Mouse (Mus musculus): ENCODE measurements at regions not wholly inside any gene's neighbourhood (a gene's known extent, or its start where the extent isn't known, plus 50 kb on each side); places are given as distances from the start of the nearest gene placed in this dataset.
A peak's percentile ranks its signal among the peaks of the same experiment; 100 is the strongest.

DNA sequence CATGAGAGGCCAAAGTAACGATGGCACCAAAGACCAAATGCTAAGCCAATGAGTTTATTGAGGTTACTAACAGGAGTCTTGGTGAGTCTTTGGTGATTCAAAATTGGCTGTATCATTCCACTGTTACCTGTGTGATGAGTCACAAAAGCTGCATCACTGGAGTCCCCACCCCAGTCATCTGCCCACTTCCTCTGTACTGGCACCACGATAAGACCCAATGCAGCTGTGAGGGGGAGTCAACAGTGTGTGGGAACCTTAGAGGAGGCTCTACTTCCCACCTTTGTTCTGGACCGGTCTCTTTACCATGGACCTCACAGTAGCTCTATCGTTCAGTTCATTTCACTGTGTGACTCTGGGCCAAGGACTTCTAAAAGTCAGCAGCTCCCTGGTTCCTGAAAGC, 657.2 kb downstream of the Tmem114 start:
- 82% methylated on average over 4 of the region's 4 CpGs for WGBS
- no peak for ATAC-seq (ENCODE audit: low FRiP score, low TSS enrichment)
- H3K4me2 ChIP-seq (replicated peaks; ENCODE audit: low read depth, low read length) = no peak overlapping the region

DNA sequence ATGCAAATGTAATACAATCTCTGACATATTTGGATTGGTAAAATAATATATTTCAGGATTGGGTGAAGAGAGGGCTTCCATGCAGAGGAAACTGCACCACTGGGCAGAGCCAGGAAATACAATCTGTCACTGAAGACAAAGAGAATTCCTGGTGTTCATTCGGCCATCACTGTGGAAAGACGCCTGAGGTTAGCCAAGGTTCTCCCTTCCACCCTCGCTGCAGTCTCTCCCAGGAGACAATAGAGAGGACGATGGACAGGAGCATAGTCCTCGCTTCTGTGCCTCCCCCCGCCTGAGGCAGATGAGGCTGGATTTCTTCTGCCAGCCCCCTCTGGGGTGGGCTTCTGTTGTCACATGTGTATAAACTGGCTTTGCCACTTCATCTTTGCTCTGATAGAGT, 660.6 kb downstream of the Tmem114 start:
- H3K27ac ChIP-seq (ENCODE audit: low read depth, low read length) = no peak overlapping the region
- H3K9me3 ChIP-seq (ENCODE audit: control insufficient read depth, low read length) = no peaks in the 10 kb centered on the region
- ATAC-seq (ENCODE audit: low FRiP score, low TSS enrichment) = peak; percentile 90
- no peak overlapping the region for H3K4me2 ChIP-seq (replicated peaks; ENCODE audit: low read depth, low read length)
- WGBS = 27% methylated on average over 6 of the region's 6 CpGs
- no peak overlapping the region for H3K4me3 ChIP-seq (ENCODE audit: low read length)
- H3K36me3 ChIP-seq (ENCODE audit: control insufficient read depth, insufficient read depth, low read length) = no peaks in the 10 kb centered on the region
- no peaks in the 10 kb centered on the region for H3K27me3 ChIP-seq (ENCODE audit: control insufficient read depth, insufficient read depth, low read length)
- no peaks in the 10 kb centered on the region; the same call in 1 of the 2 replicates for H3K4me1 ChIP-seq (ENCODE audit: control insufficient read depth, insufficient read depth, low read length)
- H3K9ac ChIP-seq (ENCODE audit: low read depth, low read length) = no peak overlapping the region

More for the DNA sequence above, 657.2 kb downstream of the Tmem114 start:
- H3K9ac ChIP-seq (ENCODE audit: low read depth, low read length) = no peak overlapping the region
- H3K9me3 ChIP-seq (ENCODE audit: control insufficient read depth, low read length) = no peaks in the 10 kb centered on the region
- no peaks in the 10 kb centered on the region for H3K36me3 ChIP-seq (ENCODE audit: control insufficient read depth, insufficient read depth, low read length)
- no peak overlapping the region for H3K4me3 ChIP-seq (ENCODE audit: low read length)
- no peaks in the 10 kb centered on the region; the same call in 1 of the 2 replicates for H3K4me1 ChIP-seq (ENCODE audit: control insufficient read depth, insufficient read depth, low read length)
- no peaks in the 10 kb centered on the region for H3K27me3 ChIP-seq (ENCODE audit: control insufficient read depth, insufficient read depth, low read length)
- no peak overlapping the region for H3K27ac ChIP-seq (ENCODE audit: low read depth, low read length)

DNA sequence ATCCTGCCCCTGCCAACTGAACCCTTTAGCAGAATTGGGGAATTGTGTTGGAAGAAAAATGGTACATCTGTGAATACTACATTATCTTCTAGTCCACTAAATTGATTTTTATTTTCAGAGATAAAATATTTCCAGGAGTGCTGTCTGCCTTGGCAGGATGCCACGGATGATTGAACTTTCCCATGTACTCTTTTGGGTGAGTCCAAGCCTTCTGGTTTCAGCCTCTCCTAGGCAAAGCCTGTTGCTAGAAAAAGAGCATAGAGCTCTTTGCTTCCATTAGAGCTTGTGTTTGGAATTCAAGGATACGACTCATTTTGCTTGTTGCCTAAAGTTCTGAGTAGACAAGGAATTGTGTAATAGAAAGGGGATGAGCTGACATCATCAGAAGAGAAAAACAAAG, 696.8 kb downstream of the Tmem114 start:
- Histone ChIP-seq H3K9me3 (ENCODE audit: control insufficient read depth, low read length) (no peaks in the 10 kb centered on the region), H3K4me3 (ENCODE audit: low read length) (no peak overlapping the region), H3K27me3 (ENCODE audit: control insufficient read depth, insufficient read depth, low read length) (no peaks in the 10 kb centered on the region), H3K4me2 (replicated peaks; ENCODE audit: low read depth, low read length) (no peak overlapping the region), H3K27ac (ENCODE audit: low read depth, low read length) (no peak overlapping the region), H3K4me1 (ENCODE audit: control insufficient read depth, insufficient read depth, low read length) (no peaks in the 10 kb centered on the region), H3K36me3 (ENCODE audit: control insufficient read depth, insufficient read depth, low read length) (no peaks in the 10 kb centered on the region), H3K9ac (ENCODE audit: low read depth, low read length) (no peak overlapping the region)
- 87% methylated on average over 2 of the region's 2 CpGs for WGBS
- ATAC-seq (ENCODE audit: low FRiP score, low TSS enrichment) = no peak

DNA sequence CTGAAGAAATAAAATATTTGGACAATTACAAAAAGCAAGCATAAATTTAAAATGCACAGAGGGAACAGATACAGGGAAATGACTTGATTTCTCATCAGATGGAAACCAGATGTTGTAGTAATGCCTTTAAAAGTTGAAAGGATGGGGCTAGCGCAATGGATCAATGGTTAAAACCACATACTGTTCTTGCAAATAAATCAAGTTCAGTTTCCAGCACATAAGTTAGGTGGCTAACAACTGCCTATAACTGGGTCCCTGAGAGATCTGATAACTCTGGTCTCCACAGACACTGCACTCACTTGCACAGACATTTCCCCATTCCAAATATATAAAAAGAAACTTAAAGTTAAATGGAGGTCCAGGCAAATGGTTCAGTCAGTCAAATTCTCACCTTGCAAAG, 699.7 kb downstream of the Tmem114 start:
- no peak overlapping the region for H3K9ac ChIP-seq (ENCODE audit: low read depth, low read length)
- H3K4me3 ChIP-seq (ENCODE audit: low read length) = no peak overlapping the region
- no peak overlapping the region for H3K4me2 ChIP-seq (replicated peaks; ENCODE audit: low read depth, low read length)
- H3K4me1 ChIP-seq (ENCODE audit: control insufficient read depth, insufficient read depth, low read length) = no peaks in the 10 kb centered on the region
- no peak for ATAC-seq (ENCODE audit: low FRiP score, low TSS enrichment)
- no peaks in the 10 kb centered on the region for H3K9me3 ChIP-seq (ENCODE audit: control insufficient read depth, low read length)
- WGBS = 39% methylated on average over 1 of the region's 1 CpGs
- no peaks in the 10 kb centered on the region for H3K36me3 ChIP-seq (ENCODE audit: control insufficient read depth, insufficient read depth, low read length)
- H3K27me3 ChIP-seq (ENCODE audit: control insufficient read depth, insufficient read depth, low read length) = no peaks in the 10 kb centered on the region
- no peak overlapping the region for H3K27ac ChIP-seq (ENCODE audit: low read depth, low read length)

DNA sequence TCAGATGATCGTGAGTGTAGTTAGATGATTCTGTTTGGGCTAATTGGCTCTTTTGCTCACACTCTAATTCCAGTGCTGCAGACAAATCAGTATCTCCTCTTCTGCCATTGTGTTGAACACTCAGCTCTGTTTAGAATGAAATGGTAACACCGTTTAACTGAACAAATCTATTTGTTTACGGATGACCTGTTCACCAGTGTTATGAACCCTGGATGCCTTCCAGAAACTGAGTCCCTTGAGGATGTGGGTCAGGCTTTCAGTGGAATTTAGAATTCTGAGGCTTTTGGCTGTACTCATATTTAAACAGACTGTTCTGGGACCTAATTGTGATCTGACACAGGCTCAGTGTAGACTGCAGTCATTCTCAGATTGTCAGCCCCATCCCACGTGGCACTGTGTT, 723.5 kb downstream of the Tmem114 start:
- Histone ChIP-seq H3K9me3 (ENCODE audit: control insufficient read depth, low read length) (no peaks in the 10 kb centered on the region), H3K27me3 (ENCODE audit: control insufficient read depth, insufficient read depth, low read length) (no peaks in the 10 kb centered on the region), H3K4me3 (ENCODE audit: low read length) (no peak overlapping the region), H3K27ac (ENCODE audit: low read depth, low read length) (no peak overlapping the region), H3K4me2 (replicated peaks; ENCODE audit: low read depth, low read length) (no peak overlapping the region), H3K9ac (ENCODE audit: low read depth, low read length) (no peak overlapping the region), H3K36me3 (ENCODE audit: control insufficient read depth, insufficient read depth, low read length) (no peaks in the 10 kb centered on the region), H3K4me1 (ENCODE audit: control insufficient read depth, insufficient read depth, low read length) (no peaks in the 10 kb centered on the region)
- no peak for ATAC-seq (ENCODE audit: low FRiP score, low TSS enrichment)
- WGBS = 51% methylated on average over 4 of the region's 4 CpGs

DNA sequence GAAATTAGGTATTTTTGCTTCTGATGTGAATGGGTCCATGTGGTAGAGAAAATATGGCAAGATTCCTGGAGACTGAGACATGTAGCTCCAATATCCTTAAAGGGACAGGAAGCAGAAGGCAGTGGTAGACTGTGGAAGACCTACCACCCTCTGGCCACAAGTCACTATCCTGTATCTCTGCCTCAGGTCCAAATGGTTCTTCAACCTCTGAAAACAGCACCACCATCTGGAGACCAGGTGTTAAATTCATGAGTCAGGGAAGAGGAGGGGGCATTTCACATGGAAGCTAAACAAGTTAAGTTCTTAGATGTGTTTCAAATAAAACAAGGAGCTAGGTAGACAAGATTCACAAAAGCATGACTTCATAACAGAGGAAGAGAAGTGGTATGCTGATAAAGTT, 739.5 kb downstream of the Tmem114 start:
- no peak overlapping the region for H3K4me2 ChIP-seq (replicated peaks; ENCODE audit: low read depth, low read length)
- no peaks in the 10 kb centered on the region for H3K27me3 ChIP-seq (ENCODE audit: control insufficient read depth, insufficient read depth, low read length)
- no peak for ATAC-seq (ENCODE audit: low FRiP score, low TSS enrichment)
- no peaks in the 10 kb centered on the region for H3K9me3 ChIP-seq (ENCODE audit: control insufficient read depth, low read length)
- H3K36me3 ChIP-seq (ENCODE audit: control insufficient read depth, insufficient read depth, low read length) = no peaks in the 10 kb centered on the region
- no peak overlapping the region for H3K4me3 ChIP-seq (ENCODE audit: low read length)
- no peak overlapping the region for H3K27ac ChIP-seq (ENCODE audit: low read depth, low read length)
- H3K4me1 ChIP-seq (ENCODE audit: control insufficient read depth, insufficient read depth, low read length) = no peaks in the 10 kb centered on the region
- H3K9ac ChIP-seq (ENCODE audit: low read depth, low read length) = no peak overlapping the region

DNA sequence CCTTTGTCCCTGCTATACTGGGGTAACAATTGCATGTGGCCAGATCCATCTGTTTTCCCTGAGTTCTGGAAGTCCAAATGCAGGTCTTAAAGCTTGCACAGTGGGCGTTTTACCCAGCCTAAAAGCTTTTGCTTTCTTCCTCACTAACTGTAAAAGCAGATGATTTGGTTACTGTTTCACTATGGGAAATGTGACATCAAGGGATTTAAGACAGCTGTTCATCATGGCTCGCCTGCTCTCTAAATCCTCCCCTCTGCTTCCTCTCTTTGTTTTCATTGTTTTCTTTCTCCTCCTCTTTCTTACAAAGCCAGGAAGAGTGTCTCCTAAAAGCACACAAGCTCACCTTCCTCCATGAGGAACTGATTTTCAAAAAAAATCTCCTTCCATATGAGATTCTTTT, 758.8 kb downstream of the Tmem114 start:
- 16% methylated on average over 2 of the region's 2 CpGs for WGBS
- no peak overlapping the region for H3K9ac ChIP-seq (ENCODE audit: low read depth, low read length)
- no peak overlapping the region for H3K4me3 ChIP-seq (ENCODE audit: low read length)
- no peaks in the 10 kb centered on the region for H3K27me3 ChIP-seq (ENCODE audit: control insufficient read depth, insufficient read depth, low read length)
- H3K4me2 ChIP-seq (replicated peaks; ENCODE audit: low read depth, low read length) = no peak overlapping the region
- H3K27ac ChIP-seq (ENCODE audit: low read depth, low read length) = peak overlapping the region; percentile 12; the same call in 1 of the 2 replicates
- H3K36me3 ChIP-seq (ENCODE audit: control insufficient read depth, insufficient read depth, low read length) = no peaks in the 10 kb centered on the region
- 0 out of 2 replicates have a peak, but pooled peaks cover 3% of the 10 kb centered on the region for H3K4me1 ChIP-seq (ENCODE audit: control insufficient read depth, insufficient read depth, low read length)
- peaks cover 3% of the 10 kb centered on the region; the same call in 1 of the 2 replicates for H3K9me3 ChIP-seq (ENCODE audit: control insufficient read depth, low read length)
- peak; percentile 35; the same call in 1 of the 2 replicates for ATAC-seq (ENCODE audit: low FRiP score, low TSS enrichment)

DNA sequence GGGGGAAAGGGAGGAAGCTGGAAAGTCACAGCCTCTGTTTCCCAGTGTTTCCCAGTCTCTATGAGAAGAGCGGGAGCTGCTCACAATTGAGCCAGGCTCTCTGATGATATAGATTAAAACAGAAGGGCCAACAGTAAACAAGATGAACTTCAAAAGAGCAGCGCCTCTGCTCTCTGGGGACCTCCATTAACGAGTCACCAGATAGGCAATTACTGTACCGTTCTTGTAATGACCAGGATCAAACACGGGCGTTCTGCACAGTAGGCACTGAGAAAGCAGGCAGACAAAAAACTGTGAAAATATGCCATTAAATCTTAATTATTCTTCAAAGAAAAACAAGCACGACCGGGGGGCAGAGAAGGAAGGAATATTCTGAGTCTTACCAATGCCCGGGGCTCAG, 766.8 kb downstream of the Tmem114 start:
- Histone ChIP-seq H3K4me3 (ENCODE audit: low read length) (no peak overlapping the region), H3K27me3 (ENCODE audit: control insufficient read depth, insufficient read depth, low read length) (no peaks in the 10 kb centered on the region), H3K36me3 (ENCODE audit: control insufficient read depth, insufficient read depth, low read length) (no peaks in the 10 kb centered on the region), H3K9me3 (ENCODE audit: control insufficient read depth, low read length) (no peaks in the 10 kb centered on the region), H3K4me1 (ENCODE audit: control insufficient read depth, insufficient read depth, low read length) (no peaks in the 10 kb centered on the region), H3K27ac (ENCODE audit: low read depth, low read length) (no peak overlapping the region), H3K4me2 (replicated peaks; ENCODE audit: low read depth, low read length) (no peak overlapping the region), H3K9ac (ENCODE audit: low read depth, low read length) (no peak overlapping the region)
- WGBS = 46% methylated on average over 9 of the region's 9 CpGs
- ATAC-seq (ENCODE audit: low FRiP score, low TSS enrichment) = no peak

DNA sequence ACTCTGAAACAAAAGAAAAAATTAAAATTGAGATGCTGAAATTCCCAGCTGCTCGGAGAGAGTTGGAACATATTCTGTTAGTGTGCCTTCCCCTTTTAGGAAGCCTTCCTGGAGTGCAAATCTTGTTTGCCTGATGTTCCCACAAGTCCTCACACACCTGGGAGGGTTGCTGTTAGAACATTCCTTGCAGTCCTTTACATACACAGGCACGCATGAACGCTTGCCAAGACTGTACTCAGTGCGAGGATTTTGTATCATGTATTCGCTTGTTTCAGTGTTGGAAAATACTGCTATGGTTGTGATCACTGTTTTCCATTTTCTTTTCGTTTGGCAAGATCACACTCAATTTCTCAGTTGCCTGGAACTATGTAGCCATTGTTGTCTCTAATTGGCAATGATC, 770.5 kb downstream of the Tmem114 start:
- no peaks in the 10 kb centered on the region for H3K9me3 ChIP-seq (ENCODE audit: control insufficient read depth, low read length)

DNA sequence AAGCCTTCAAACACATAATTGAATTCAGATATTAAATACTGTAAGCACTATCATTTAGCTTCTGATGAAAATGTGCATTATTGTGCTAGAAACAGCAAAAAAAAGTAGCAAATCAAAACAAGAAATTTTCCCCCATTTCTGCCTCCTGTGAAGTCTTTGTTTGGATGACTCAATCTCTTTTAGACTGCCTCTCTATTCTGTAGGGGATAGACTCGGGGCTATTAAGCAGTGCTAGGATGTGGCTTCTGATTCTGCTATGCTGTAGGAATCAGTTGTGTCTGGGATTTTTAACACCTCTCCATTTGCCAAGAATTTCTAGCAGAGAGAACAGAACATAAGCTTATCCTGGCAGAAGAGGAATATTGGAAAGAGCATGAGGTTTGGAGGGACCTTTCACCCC, 775.2 kb downstream of the Tmem114 start:
- Histone ChIP-seq H3K9ac (ENCODE audit: low read depth, low read length) (no peak overlapping the region), H3K4me3 (ENCODE audit: low read length) (no peak overlapping the region), H3K4me1 (ENCODE audit: control insufficient read depth, insufficient read depth, low read length) (no peaks in the 10 kb centered on the region), H3K9me3 (ENCODE audit: control insufficient read depth, low read length) (no peaks in the 10 kb centered on the region), H3K36me3 (ENCODE audit: control insufficient read depth, insufficient read depth, low read length) (no peaks in the 10 kb centered on the region), H3K27me3 (ENCODE audit: control insufficient read depth, insufficient read depth, low read length) (no peaks in the 10 kb centered on the region), H3K27ac (ENCODE audit: low read depth, low read length) (no peak overlapping the region), H3K4me2 (replicated peaks; ENCODE audit: low read depth, low read length) (no peak overlapping the region)
- no peak for ATAC-seq (ENCODE audit: low FRiP score, low TSS enrichment)
- WGBS = 63% methylated on average over 1 of the region's 1 CpGs

More for the DNA sequence above, 770.5 kb downstream of the Tmem114 start:
- no peaks in the 10 kb centered on the region for H3K4me1 ChIP-seq (ENCODE audit: control insufficient read depth, insufficient read depth, low read length)
- H3K36me3 ChIP-seq (ENCODE audit: control insufficient read depth, insufficient read depth, low read length) = no peaks in the 10 kb centered on the region
- H3K27me3 ChIP-seq (ENCODE audit: control insufficient read depth, insufficient read depth, low read length) = no peaks in the 10 kb centered on the region
- no peak overlapping the region for H3K27ac ChIP-seq (ENCODE audit: low read depth, low read length)
- H3K9ac ChIP-seq (ENCODE audit: low read depth, low read length) = no peak overlapping the region
- no peak overlapping the region for H3K4me3 ChIP-seq (ENCODE audit: low read length)
- WGBS = 94% methylated on average over 6 of the region's 6 CpGs
- no peak overlapping the region for H3K4me2 ChIP-seq (replicated peaks; ENCODE audit: low read depth, low read length)
- ATAC-seq (ENCODE audit: low FRiP score, low TSS enrichment) = no peak

All from kidney, embryonic 14.5 days (tissue).